Mouse (Mus musculus): Measurements from ENCODE around the gene Ankrd44. TPM values are rescaled to one million over a fixed set of nuclear protein-coding genes. Genes with fewer than 3 reads are reported as not detected.

Gene Ankrd44
- total RNA-seq, 2 experiments from 2014 or later = 5.1 to 6.2 TPM

DNA sequence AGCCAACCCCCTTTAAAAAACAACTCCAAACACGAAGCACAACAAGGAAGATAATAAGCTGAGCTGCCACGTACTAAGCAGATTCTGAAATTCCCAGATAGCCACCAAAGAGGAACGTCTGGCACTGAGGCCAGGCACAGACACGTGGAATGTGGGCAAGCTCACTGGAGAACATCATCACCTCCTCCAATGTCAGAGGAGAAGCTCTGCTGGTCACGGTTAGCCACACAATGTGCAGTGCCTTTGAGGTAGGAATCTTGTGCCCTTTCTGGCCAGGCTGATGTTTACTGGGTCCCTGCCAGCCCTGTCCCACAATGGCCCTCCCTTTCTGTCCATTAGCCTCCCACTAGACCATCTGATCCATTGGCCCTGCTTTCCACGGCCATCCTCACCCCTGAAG is 149.1 kb downstream of the Ankrd44 start:
- intact Hi-C loops (cut with DNase I) = no loop called here
- DNase-seq = no peak

DNA sequence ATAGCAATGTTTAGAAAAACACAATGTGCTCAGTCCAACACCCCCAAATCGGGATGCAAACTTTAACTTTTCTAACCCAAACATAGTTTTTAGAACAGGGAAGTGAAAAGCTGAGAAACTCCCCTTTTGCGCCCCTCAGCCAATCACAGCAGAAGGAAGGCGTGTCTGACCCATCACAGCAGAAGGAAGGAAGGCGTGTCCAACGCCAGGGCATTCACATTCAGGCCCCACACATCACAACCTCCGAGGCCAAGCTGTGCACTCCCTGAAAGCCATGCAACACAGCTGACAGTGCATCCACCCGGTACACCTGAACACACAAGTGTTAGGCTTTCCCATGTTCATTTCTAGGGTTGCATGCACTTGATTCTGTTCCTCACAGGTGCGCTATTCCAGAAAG is 150.1 kb downstream of the Ankrd44 start:
- no peak for DNase-seq
- intact Hi-C loops (cut with DNase I) = no loop called here

DNA sequence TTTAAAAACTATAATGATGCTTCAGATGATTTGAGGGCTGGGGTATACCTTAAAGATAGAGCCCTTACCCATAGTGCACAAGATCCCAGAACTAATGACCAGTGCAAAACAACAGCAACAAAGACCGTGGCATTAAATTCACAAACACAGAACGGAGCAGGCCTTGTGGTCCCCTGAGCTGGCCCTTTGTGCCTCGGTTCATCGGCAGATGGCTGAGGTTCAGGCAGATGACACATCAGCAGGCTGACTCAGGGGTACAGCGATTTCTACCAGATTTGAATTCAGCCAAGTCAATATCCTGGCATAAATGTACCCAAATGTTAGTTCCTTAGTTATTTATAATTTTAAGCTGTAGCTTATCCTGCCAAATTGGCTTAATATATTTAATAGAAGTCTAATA is 153.3 kb downstream of the Ankrd44 start:
- intact Hi-C loops (cut with DNase I) = no loop called here
- no peak for DNase-seq

DNA sequence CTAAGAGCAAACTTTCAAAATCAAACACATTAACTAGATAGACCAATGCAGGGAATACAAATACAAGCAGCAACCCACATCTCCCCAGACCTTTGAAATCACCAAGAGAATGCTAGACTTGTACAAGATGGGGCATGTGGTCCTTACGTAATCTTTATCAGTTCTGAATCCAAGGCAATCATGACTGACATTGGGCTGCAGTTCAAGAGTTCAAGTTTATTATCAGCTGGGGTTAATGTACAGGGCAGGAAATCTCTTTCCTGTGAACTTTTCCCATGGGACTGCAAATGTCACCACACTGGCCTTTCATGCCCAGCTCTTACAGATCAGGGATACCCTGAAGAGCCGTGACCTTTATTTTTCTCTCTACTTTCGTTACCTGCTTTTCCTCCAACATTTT is 154.7 kb downstream of the Ankrd44 start:
- intact Hi-C loops (cut with DNase I) = no loop called here
- DNase-seq = no peak

DNA sequence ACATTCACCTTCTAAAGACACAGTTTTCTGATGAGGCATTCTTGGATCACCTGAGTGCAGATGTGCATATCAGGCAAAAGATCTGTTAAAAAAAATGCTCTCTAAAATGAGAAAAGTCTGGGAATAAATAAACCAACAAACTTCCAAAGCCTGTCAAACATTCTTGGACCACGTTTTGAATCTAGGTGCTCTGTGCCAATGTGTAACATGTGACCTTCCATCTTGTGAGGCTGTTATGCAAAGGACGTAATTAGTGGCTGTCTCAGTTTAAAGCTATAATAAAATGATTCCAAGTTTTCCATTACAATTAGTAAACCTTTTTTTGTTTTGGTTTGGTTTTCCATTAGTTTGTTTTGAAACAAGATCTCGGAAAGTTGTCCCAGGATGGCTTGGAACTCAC is 159.0 kb downstream of the Ankrd44 start:
- no peak for DNase-seq
- intact Hi-C loops (cut with DNase I) = no loop called here

DNA sequence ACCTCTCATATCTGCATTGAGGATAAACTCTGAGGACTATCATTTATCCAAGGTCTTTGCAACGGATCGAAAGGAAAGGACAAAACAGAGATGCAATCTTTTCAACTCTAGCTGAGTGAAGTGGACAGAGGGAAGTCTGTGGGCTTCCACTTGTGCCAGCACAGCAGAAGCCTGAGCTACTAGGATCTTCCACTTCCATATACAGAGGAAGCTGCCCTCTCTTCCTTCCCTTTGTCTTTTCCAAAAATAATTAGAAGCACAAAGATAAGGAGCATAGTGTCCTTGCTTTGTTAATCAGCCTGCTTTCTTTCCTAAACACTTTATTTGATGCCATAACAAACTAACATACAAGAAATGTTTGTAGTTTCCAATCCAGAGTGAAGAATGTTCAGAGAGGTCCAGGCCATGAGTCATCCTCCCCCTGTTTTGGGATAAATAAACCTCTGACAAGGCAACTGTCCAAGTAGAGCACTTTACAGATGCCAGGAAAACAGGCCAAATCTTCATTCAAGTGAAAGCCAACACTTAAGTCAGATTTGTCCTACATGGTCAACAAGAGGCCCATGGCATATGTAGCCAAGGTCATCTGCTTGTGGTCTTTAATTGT is 160.5 kb downstream of the Ankrd44 start:
- DNase-seq = no peak
- intact Hi-C loops (cut with DNase I) = no loop called here

DNA sequence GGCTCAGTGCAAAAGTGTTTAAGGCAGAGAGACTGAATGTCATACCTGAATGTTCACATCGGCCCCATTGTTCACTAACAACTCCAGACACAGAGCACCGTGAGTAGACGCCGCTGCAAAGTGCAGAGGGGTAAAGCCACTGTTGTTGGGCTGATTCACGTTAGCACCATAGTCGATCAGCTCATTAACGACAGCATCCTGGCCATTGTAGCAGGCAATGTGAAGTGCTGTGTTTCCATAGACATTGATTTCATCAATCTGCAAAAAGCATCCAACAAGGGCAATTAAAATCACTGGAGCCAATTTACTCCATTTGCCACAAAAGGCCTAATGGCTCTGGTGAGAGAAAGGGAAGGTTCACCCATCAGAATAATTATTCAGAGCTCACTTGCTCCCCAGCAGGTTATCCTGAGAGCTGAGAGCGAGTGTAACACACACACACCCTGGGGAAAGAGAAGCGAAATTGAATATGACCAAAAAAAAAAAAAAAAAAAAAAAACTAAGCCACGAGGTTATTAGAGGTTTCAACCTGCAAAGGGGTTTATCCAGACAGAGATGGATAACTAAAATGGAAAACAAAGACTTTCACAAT is 163.9 kb downstream of the Ankrd44 start:
- DNase-seq = no peak
- intact Hi-C loops (cut with DNase I) = no loop called here

DNA sequence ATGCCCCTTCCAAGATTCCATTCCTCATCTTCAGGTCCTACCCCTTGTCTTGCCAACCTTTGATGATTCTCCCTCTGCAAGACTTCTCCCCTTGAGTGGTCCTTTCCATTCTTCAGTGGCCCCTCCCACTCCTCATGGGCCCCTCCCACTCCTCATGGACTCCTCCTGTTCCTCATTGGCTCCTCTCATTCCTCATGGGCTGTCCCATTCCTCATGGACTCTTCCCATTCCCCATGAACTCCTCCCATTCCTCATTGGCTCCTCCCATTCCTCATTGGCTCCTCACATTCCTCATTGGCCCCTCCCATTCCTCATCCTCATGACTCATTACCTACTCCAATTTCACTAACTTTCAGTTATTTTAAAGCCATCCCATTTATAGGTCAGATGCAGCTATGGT is 166.3 kb downstream of the Ankrd44 start:
- DNase-seq = no peak
- intact Hi-C loops (cut with DNase I) = loop anchor here (5.0 to 10.0 kb wide), 2 partner anchors 72 to 165 kb away; partner anchors contain the start of gene Ankrd44

DNA sequence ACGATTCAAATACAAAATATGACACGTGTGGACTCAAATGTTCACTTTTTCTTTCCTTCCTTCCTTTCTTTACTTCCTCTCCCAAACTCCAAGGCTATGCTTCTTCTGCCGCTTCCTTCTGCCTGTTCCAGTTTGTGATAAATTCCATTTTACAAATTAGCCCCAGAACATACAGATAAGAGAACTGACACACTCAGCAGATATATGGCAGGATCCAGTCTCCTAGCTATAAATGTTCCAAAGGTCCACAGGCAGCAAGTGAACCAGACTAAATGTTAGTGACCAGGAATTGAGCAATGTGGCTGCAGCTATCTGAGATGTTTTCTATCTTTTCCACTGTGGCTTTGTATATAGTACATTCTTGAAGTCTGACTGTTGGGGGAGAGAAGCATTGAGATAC is 168.9 kb downstream of the Ankrd44 start:
- intact Hi-C loops (cut with DNase I) = loop anchor here (5.0 to 10.0 kb wide), 2 partner anchors 75 to 168 kb away; partner anchors contain the start of gene Ankrd44
- DNase-seq = no peak

DNA sequence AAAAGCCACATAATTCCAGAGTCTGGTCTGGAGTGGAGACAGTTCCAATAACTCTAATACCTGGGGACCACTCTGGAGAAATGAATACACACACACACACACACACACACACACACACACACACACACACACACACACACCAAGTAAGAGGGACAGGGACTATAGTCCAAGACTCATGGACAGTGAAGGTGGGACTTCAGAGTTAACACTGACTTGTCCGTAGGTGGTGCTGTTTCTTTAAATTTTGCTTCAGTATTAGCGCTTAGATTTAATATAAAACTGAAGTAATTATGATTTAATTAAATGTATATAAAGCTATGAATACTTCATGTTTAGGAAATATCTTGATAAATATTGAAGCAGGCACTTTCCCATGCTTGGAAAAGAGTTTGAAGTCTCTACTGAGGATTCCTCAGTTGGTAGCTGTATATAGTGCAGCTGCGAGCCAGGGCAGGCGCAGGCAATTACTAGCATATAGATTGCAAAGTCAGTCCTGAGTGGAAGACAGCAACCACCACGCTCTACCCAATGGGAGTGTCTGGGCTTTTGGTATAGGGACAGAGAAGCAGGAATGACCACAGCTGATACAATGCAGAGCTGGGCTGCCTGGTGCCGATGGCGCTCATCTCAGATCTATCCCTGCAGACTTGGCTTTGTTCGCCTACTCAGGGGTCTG is 170.4 kb downstream of the Ankrd44 start:
- intact Hi-C loops (cut with DNase I) = loop anchor here (5.0 to 10.0 kb wide), 2 partner anchors 76 to 169 kb away; partner anchors contain the start of gene Ankrd44
- DNase-seq = no peak

DNA sequence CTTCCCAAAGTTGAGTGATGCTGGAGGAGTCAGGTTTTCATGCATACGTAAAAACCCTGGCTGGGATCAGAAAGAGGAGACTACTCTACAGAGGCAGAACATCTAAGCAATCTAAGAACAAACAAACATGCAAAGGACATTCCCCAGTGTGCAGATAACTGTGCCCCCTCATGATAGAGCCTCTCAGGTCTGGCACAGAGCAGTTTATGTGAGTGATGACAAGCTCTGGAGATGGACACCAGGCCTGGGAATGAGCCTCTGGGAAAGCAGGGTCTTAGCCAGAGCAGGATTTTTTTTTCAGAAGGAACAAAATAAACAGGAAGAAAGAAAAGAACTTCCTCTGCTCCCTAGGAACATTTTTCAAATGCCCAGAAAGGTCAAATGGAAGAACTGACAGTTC is 176.2 kb downstream of the Ankrd44 start:
- intact Hi-C loops (cut with DNase I) = loop anchor here (10.0 kb wide), 1 partner anchor 175 kb away; the partner anchor contains the start of gene Ankrd44
- DNase-seq = no peak

DNA sequence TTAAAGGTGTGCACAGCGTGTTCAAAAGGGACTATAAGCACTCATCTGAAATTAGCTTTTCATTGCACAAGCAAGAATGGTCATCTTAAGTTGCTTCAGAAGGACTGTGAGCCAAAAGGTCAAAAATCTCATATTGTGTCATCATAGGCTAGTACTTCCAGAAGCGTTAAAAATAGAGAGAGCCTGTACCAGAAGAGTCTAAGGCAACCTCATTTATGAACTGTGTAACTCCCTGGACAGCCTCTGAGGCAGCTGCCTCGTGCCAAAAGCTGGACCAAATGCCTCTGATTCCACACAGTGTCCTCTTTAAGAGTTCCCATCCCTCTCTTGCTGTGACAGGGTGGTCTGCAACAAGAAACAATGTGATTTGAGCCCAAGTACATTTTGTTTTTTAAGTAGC is 176.7 kb downstream of the Ankrd44 start:
- intact Hi-C loops (cut with DNase I) = no loop called here
- peak in 1 of 2 experiments; percentile 13 for DNase-seq

DNA sequence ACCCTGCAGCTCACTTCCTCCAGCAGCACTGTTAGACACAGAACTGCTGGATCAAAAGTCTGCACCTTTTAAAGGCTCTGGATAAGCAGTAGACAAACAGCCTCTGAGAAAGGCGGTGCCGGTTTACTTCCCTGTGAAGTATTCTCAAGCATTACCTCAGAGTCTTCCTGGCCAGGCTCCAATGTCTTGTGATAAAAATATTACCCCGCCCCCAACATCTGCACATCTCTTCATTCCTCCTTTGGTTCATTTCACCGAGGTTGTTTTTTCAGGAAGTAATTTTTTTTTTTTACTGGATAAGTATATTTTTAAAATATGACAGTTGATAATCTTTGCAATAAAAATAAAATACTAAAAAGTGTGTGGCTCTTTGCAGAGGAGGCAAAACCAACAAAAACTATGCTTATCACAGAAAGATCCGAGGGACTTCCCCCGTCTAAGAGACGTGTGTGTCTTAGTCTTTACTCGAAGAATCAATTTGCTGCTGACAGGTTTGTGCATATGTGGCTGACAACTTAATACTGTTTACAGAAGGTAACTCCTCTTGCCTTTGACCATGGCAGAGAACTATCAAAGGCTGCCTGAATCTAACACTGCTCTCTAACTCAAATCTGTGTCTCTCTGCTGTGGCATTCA is 178.3 kb downstream of the Ankrd44 start:
- DNase-seq = peak in 1 of 2 experiments; percentile 42
- intact Hi-C loops (cut with DNase I) = no loop called here

DNA sequence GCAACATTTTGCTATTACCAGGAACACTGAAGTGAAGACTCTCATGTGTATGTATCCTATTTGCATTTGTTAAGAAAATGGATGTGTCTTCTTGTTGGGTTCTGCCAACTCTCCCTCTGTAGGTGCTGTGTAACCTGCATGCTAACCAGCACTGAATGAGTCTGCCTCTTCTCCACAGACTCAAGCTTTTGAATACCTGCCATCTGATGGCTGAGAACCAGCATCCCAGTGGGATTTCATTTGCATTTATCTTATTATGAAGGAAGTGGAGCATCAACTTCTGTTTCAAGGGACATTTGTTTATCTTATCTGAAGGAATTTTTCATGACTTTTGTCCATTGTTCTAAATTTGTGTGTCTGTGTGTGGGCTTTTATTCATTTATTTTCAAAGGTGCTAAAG is 180.5 kb downstream of the Ankrd44 start:
- no peak for DNase-seq
- intact Hi-C loops (cut with DNase I) = no loop called here

DNA sequence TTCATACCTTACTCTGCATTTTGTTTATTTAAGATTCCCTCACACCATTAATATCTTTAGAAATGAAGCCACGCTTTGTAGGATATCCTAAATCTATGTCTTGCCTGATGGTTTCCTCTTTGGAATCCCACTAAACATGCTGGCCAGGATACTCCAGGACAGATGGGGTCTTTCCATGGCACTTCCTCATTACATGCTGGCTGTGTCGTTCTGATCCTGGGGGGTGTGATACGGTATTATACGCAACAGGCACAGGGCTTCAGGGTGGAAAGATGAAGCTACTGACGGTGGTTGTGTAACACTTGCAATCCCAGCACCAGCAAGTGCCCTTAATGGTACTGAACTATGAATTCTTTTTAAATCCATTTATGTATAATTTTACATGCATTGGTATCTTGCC is 182.0 kb downstream of the Ankrd44 start:
- DNase-seq = no peak
- intact Hi-C loops (cut with DNase I) = no loop called here

DNA sequence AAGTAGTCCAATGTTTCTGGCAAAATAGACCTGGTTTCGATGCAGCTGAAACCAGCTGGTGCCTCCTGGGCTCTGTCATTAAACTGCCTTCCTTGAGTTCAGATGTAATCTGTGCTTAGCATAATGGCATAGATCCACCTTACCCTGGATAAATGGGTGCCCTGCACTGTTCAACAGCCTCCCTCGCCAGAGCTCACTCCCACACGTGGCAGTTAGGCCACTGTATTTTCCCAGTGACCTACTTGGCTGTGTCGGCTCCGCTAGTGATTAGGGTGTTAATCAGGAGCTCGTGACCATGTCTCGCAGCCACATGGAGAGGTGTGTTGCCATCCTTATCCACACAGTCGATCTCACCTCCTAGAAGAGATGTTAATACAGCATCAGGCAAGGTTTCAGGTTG is 183.1 kb downstream of the Ankrd44 start:
- intact Hi-C loops (cut with DNase I) = no loop called here

DNA sequence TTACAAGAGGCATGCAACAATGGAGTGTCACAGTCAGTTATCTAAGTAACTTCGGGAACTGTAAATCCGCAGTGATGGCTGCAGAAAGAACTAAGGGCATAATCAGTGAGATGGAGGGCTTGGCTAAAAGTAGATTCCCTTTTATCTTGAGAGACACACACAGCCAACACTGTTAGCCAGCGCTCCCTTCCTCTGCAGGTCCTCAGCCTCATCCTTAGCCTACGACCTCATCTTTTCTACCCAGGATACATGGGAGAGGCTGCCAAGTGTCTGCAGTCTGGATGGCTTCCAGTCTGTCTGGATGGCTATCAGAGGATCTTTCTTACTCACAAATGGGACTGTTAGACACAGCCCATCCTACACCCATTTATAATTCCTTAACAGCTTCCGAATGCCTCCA is 185.3 kb downstream of the Ankrd44 start:
- DNase-seq = no peak
- intact Hi-C loops (cut with DNase I) = no loop called here

More for the DNA sequence above, 183.1 kb downstream of the Ankrd44 start:
- no peak for DNase-seq

DNA sequence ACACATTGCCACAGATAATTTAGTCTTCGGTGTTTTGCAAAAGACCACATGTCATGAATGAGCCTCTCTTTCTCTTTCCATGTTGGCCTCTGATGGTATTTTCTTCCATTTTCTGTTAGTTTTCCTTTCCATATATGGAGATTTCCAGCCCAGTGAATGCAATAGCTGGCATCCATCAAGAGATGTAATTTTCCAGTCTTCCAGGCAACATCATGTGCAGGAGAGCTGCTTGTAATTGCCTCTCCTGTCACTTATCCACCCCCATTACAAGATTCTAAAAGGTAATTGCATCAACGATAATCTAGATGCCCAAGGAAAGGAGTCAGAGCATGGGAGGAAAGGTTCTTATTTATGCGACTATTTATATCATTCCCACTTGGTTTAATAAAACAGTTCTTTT is 188.7 kb downstream of the Ankrd44 start:
- intact Hi-C loops (cut with DNase I) = no loop called here
- no peak for DNase-seq

DNA sequence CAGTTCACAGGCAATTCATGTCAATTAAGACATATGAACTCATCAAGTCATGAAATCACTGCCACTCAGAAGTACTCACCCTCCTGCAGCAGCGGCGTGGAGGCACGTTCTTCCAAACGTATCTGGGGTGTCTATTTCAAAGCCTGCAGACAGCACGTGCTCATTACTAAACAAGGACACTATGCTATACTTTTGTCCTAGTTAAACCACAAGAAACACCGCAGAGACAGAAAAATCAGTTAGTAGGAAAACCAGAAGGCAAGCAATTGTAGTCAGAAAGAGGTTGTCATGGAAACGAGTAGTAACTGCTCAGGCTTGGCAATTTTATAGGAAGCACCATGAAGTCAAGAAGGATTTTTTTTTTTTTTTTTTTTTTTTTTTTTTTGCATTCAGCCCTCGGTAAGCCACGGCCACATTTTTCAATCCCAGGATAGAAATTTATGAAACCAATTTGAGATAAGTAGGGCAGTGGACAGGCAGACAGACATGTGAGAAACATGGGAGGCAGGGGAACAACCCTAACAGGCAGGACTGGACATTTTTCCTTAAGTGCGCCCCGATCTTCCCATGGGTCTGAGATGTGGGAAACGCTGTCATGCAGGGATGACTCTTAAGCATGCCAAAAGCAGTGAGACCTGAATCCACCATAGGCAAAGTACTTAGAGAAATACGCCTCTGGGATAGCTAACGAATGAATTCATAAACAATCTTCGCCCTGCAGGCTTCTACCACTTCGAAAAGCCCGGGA is 191.1 kb downstream of the Ankrd44 start:
- intact Hi-C loops (cut with DNase I) = no loop called here
- no peak for DNase-seq

DNA sequence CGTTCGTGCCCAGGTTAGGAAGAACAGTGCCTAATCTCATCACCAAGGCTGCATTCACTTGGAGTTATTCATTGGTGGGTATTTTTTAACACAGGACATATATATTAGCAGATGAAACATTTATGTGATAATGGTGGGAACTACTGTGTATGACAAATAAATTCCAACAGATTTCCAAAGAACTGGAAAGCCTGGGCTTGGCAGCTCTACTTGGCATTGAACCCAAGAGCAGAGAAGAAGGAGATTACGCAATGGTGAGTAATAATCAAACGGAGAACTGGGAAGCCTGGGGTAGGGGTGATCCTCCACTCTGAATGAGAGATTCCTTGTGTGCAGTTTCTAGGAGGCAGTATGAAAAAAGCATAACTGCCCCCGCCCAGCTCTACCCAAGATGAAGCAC is 196.9 kb downstream of the Ankrd44 start:
- intact Hi-C loops (cut with DNase I) = no loop called here
- DNase-seq = peak in 1 of 2 experiments; percentile 43

DNA sequence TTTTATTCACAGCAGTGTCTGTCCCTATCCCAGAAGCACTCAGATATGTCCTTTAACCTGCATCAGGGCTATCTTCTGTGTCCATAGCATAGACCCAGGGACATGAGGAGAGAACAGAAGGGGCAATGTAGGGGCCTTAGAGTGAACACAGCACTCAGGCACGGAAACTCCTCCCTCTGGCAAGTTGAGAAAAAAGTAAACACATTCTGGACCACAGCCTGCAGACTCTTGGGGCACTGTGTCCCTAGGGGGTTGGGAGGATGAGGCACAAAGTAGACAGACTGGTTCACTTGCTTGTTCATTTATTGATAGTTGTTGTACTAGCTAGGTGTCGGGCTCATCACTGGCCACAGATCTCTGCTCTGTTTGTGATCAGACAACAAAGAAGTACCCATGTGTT is 199.6 kb downstream of the Ankrd44 start:
- intact Hi-C loops (cut with DNase I) = no loop called here
- DNase-seq = no peak

Measured in gastrocnemius, postnatal 36 days (tissue).